Mouse (Mus musculus): ENCODE measurements around the gene Ift52.

DNA sequence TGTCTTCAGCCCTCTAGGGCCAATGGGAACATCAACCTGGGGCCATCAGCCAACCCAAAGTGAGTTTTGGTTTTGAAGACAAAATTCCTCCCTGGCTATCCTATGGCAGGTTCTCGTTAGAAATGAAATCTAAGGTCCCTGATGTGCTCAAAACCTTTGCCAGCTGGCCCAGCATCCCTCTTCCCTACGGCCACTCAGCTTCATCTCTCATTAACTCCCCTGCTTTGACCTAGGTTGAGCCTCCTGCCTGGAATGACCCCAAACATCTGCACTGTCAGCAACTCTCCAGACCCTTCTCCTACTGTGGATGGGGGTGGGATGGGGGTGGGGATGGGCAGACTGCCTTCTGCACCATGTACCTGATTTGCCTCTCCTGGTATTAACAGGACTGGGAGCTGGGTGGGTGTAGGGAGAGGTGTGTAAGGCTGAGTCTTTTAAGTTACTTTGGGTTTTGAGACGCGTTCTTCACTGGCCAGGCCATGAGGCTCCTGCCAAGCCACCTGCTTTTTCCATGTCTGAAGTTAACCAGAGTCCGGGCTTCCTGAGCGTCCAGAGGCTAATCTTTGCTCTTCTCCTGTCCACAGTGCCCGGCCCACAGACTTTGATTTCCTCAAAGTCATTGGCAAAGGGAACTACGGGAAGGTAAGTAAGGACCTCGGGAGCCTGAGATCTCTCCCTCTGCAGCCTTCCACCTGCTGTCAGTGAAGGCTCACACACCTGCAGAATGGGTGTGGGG lies 23.1 kb upstream of the Ift52 start:
- no peak for TF ChIP-seq CHD2 (IDR thresholded peaks at IDR 0.05; ENCODE audit: low read depth, low read length)
- TF ChIP-seq ZC3H11A (IDR thresholded peaks at IDR 0.05; ENCODE audit: borderline replicate concordance, low read depth, low read length): no peak
- TF ChIP-seq ZNF384 (IDR thresholded peaks at IDR 0.05; ENCODE audit: low read depth, low read length): no peak
- TF ChIP-seq HCFC1 (IDR thresholded peaks at IDR 0.05; ENCODE audit: borderline replicate concordance, insufficient read depth, low read length): no peak
